Mouse (Mus musculus) hindbrain, embryonic 14.5 days (tissue): ENCODE measurements at regions not wholly inside any gene's neighbourhood (a gene's known extent, or its start where the extent isn't known, plus 50 kb on each side); places are given as distances from the start of the nearest gene placed in this dataset.

ENCODE experiments used
- ATAC-seq: fragments of 200-750 bp; cut with Nextera tagmentation; 2 replicates; pipeline ENCODE4 v1.8.0; 2017; ENCODE audit warnings: moderate number of reproducible peaks, mild to moderate bottlenecking, moderate TSS enrichment, moderate library complexity; ENCODE audit not compliant: low FRiP score
- DNase-seq: peaks from one replicate; pipeline ENCODE4 v3.0.0-alpha.2; 2015; ENCODE audit warnings: low spot score
- H3K27ac ChIP-seq: fragments of 300-500 bp; sonication (generic); 2 replicates; pipeline ENCODE4 v1.5.1; 2014; ENCODE audit warnings: mild to moderate bottlenecking, moderate library complexity
- H3K27me3 ChIP-seq: fragments of 300-500 bp; sonication (generic); 2 replicates; pipeline ENCODE4 v1.6.1; 2014; ENCODE audit warnings: mild to moderate bottlenecking, low read length, mixed read lengths; ENCODE audit not compliant: control insufficient read depth, insufficient read depth
- H3K36me3 ChIP-seq: fragments of 300-500 bp; sonication (generic); replicated peaks from 2 replicates; pipeline ENCODE4 v1.6.1; 2014; ENCODE audit not compliant: control insufficient read depth, insufficient read depth
- H3K4me1 ChIP-seq: fragments of 300-500 bp; sonication (generic); replicated peaks from 2 replicates; pipeline ENCODE4 v1.6.1; 2014; ENCODE audit warnings: antibody characterized with exemption, low read length, mixed read lengths; ENCODE audit not compliant: control insufficient read depth, insufficient read depth
- H3K4me2 ChIP-seq: fragments of 300-500 bp; sonication (generic); replicated peaks from 2 replicates; pipeline ENCODE4 v1.6.1; 2014; ENCODE audit warnings: mild to moderate bottlenecking, moderate library complexity
- H3K4me3 ChIP-seq: fragments of 300-500 bp; sonication (generic); replicated peaks from 2 replicates; pipeline ENCODE4 v1.5.1; 2014; ENCODE audit warnings: mild to moderate bottlenecking, low read length
- H3K9ac ChIP-seq: fragments of 300-500 bp; sonication (generic); 2 replicates; pipeline ENCODE4 v1.6.1; 2014
- H3K9me3 ChIP-seq: fragments of 300-500 bp; sonication (generic); 2 replicates; pipeline ENCODE4 v1.6.1; 2016; ENCODE audit warnings: low read length; ENCODE audit not compliant: control insufficient read depth
- WGBS: fragments of 180-500 bp; shearing (Covaris S2); extraction: QIAGEN DNeasy Blood & Tissue Kit; methylation state at CpG from one replicate; pipeline ENCODE4 v1.1.7; 2014; 5-methylcytosine and 5-hydroxymethylcytosine counted together

- WGBS, result 77% methylated on average over 4 of the region's 4 CpGs
- Histone ChIP-seq H3K4me3 (no peak overlapping the region), H3K9ac (no peak overlapping the region), H3K4me1 (no peaks in the 10 kb centered on the region), H3K27me3 (no peaks in the 10 kb centered on the region), H3K36me3 (no peaks in the 10 kb centered on the region), H3K4me2 (no peak overlapping the region), H3K9me3 (no peaks in the 10 kb centered on the region), H3K27ac (no peak overlapping the region)
- DNase-seq (no peak), ATAC-seq (no peak)
Measured at GRCm38 (mm10) chr2:117422756-117423155, 80.0 kb upstream of the Rasgrp1 start.

DNA sequence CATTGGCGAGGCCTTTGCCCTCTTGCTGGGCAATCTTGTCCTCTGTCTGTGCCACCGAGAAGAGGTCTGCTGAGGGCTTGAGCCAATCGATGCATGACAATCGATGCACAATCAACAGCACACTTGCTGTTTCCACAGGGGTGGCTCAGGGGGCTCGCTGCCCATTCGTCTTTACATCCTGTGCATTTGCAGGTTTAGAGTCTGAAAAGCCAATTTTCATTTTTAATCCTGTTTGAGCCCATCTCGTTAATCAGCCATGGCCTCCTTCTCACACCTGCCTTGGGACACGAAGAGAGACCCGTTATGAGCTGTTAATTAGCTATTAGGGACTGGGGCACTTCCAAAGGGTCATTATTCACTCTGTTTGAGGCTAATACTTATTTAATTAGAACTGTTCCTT, 86.4 kb upstream of the Rasgrp1 start:
- no peak overlapping the region for H3K4me2 ChIP-seq
- H3K27me3 ChIP-seq, result no peaks in the 10 kb centered on the region
- H3K4me1 ChIP-seq, result peaks cover 4% of the 10 kb centered on the region; the same call in 1 of the 2 replicates
- WGBS, result 40% methylated on average over 9 of the region's 9 CpGs
- 0 out of 2 replicates have a peak overlapping the region, but pooled peaks have one; percentile 10 for H3K27ac ChIP-seq
- ATAC-seq, result peak; percentile 71; the same call in 1 of the 2 replicates
- no peaks in the 10 kb centered on the region for H3K36me3 ChIP-seq
- H3K9ac ChIP-seq, result no peak overlapping the region
- H3K4me3 ChIP-seq, result no peak overlapping the region
- H3K9me3 ChIP-seq, result no peaks in the 10 kb centered on the region
- DNase-seq, result peak; percentile 35

DNA sequence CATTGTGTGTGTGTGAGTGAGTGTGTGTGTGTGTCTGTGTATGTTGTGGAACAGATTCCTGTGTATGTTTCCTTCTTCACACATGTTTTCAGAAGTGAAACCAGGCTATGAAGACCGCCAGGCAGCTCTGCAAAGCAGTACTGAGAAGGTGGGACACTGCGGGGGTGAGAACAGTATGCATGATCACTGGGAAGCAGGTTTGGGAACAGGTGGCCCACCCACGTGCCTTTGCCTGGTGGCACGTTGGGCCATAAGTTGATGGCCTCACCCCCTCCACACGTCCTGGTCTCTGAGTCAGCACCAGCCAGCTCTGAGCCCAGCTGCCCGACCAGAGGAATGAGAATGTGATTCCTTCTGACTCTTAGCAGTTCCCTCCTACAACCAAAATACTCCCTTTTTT, 89.2 kb upstream of the Rasgrp1 start:
- no peak overlapping the region for H3K9ac ChIP-seq
- H3K4me2 ChIP-seq, result no peak overlapping the region
- no peaks in the 10 kb centered on the region for H3K27me3 ChIP-seq
- ATAC-seq (no peak), DNase-seq (no peak)
- H3K27ac ChIP-seq, result no peak overlapping the region
- 77% methylated on average over 6 of the region's 6 CpGs for WGBS
- H3K9me3 ChIP-seq, result no peaks in the 10 kb centered on the region
- peaks cover 4% of the 10 kb centered on the region; the same call in 1 of the 2 replicates for H3K4me1 ChIP-seq
- H3K4me3 ChIP-seq, result no peak overlapping the region
- H3K36me3 ChIP-seq, result no peaks in the 10 kb centered on the region

DNA sequence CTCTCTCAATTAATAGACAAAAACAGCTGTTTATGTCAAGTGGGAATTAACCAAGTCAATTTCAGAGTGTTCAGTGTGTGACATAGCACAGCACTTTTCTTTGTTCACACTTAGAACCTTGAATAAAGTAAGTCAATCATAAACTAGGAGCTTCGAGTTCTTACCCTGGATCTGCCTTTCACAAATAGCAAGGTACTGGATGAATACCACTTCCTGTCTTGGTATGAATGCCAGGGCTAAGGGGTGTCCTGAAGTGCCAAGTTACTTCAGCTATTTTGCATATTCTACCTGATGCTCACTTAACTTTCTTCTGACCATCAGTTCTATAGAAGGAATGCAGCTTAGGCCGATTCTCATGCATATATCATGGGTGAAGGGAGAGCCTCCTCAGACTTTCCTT, 90.1 kb upstream of the Rasgrp1 start:
- Histone ChIP-seq H3K9ac (no peak overlapping the region), H3K9me3 (no peaks in the 10 kb centered on the region), H3K27ac (no peak overlapping the region), H3K4me2 (no peak overlapping the region), H3K27me3 (no peaks in the 10 kb centered on the region), H3K4me1 (peaks cover 4% of the 10 kb centered on the region; the same call in 1 of the 2 replicates), H3K36me3 (no peaks in the 10 kb centered on the region), H3K4me3 (no peak overlapping the region)
- DNase-seq (no peak), ATAC-seq (no peak)
- 66% methylated on average over 2 of the region's 2 CpGs for WGBS

GRCm38 (mm10) chr2:117433482-117433881, 90.7 kb upstream of the Rasgrp1 start:
- H3K9ac ChIP-seq, result no peak overlapping the region
- H3K4me3 ChIP-seq, result no peak overlapping the region
- 78% methylated on average over 2 of the region's 2 CpGs for WGBS
- DNase-seq (no peak), ATAC-seq (no peak)
- H3K9me3 ChIP-seq, result no peaks in the 10 kb centered on the region
- no peaks in the 10 kb centered on the region for H3K27me3 ChIP-seq
- H3K27ac ChIP-seq, result no peak overlapping the region
- H3K4me1 ChIP-seq, result peaks cover 4% of the 10 kb centered on the region; the same call in 1 of the 2 replicates
- no peaks in the 10 kb centered on the region for H3K36me3 ChIP-seq
- no peak overlapping the region for H3K4me2 ChIP-seq

- Histone ChIP-seq H3K4me1 (no peaks in the 10 kb centered on the region), H3K36me3 (no peaks in the 10 kb centered on the region), H3K27me3 (no peaks in the 10 kb centered on the region), H3K9me3 (no peaks in the 10 kb centered on the region), H3K4me2 (no peak overlapping the region), H3K9ac (no peak overlapping the region), H3K4me3 (no peak overlapping the region), H3K27ac (no peak overlapping the region)
- WGBS, result 85% methylated on average over 12 of the region's 12 CpGs
- DNase-seq (no peak), ATAC-seq (no peak)
Measured at GRCm38 (mm10) chr2:117438079-117438478, 95.3 kb upstream of the Rasgrp1 start.

- DNase-seq (peak; percentile 85), ATAC-seq (peak; percentile 84)
- H3K36me3 ChIP-seq, result no peaks in the 10 kb centered on the region
- H3K4me1 ChIP-seq, result no peaks in the 10 kb centered on the region
- H3K9me3 ChIP-seq, result no peaks in the 10 kb centered on the region
- whole genome bisulfite sequencing, result 64% methylated on average over 8 of the region's 8 CpGs
- H3K27me3 ChIP-seq, result no peaks in the 10 kb centered on the region
- H3K9ac ChIP-seq, result no peak overlapping the region
- no peak overlapping the region for H3K4me2 ChIP-seq
- H3K27ac ChIP-seq, result no peak overlapping the region
- H3K4me3 ChIP-seq, result no peak overlapping the region
Measured at GRCm38 (mm10) chr2:117438586-117439371, 96.0 kb upstream of the Rasgrp1 start.

GRCm38 (mm10) chr2:117439372-117440183, 96.8 kb upstream of the Rasgrp1 start:
- peak overlapping the region; percentile 28; the same call in 1 of the 2 replicates for H3K27ac ChIP-seq
- no peaks in the 10 kb centered on the region for H3K27me3 ChIP-seq
- no peak overlapping the region for H3K9ac ChIP-seq
- no peak overlapping the region for H3K4me3 ChIP-seq
- WGBS, result 46% methylated on average over 12 of the region's 12 CpGs
- ATAC-seq (peak; percentile 80), DNase-seq (peak; percentile 57)
- H3K9me3 ChIP-seq, result no peaks in the 10 kb centered on the region
- 0 out of 2 replicates have a peak overlapping the region, but pooled peaks have one; percentile 10 for H3K4me2 ChIP-seq
- H3K36me3 ChIP-seq, result no peaks in the 10 kb centered on the region
- H3K4me1 ChIP-seq, result no peaks in the 10 kb centered on the region

- no peaks in the 10 kb centered on the region for H3K4me1 ChIP-seq
- H3K4me2 ChIP-seq, result no peak overlapping the region
- H3K27me3 ChIP-seq, result no peaks in the 10 kb centered on the region
- no peak for ATAC-seq
- H3K4me3 ChIP-seq, result no peak overlapping the region
- H3K27ac ChIP-seq, result no peak overlapping the region
- 86% methylated on average over 7 of the region's 7 CpGs for WGBS
- no peaks in the 10 kb centered on the region for H3K9me3 ChIP-seq
- H3K36me3 ChIP-seq, result no peaks in the 10 kb centered on the region
- no peak for DNase-seq
- H3K9ac ChIP-seq, result no peak overlapping the region
Measured at GRCm38 (mm10) chr2:117440801-117441281, 98.0 kb upstream of the Rasgrp1 start.
